Mouse (Mus musculus) myocyte (in vitro differentiated cells): ENCODE data around the gene Tmem38a.

Source experiments
- CEBPB ChIP-seq: IDR thresholded peaks from 2 replicates; pipeline ENCODE4 v1.6.1; 2011; ENCODE audit warnings: mild to moderate bottlenecking, moderate library complexity; ENCODE audit not compliant: poor library complexity, insufficient read depth, severe bottlenecking
- E2F4 ChIP-seq: IDR thresholded peaks from one replicate; pipeline ENCODE4 v1.6.1; 2011; ENCODE audit warnings: mild to moderate bottlenecking, control low read depth, moderate library complexity; ENCODE audit not compliant: insufficient read depth
- MAX ChIP-seq: IDR thresholded peaks from one replicate; pipeline ENCODE4 v1.6.1; 2011; ENCODE audit warnings: low read depth, mild to moderate bottlenecking, control low read depth
- MYOD1 ChIP-seq, 3 experiments: IDR thresholded peaks; one replicate each; pipeline ENCODE4 v1.6.1; 2011; ENCODE audit warnings: control low read depth in 2 of 3, low read depth in 2 of 3, mild to moderate bottlenecking in 2 of 3, moderate library complexity in 1 of 3; ENCODE audit not compliant: insufficient read length in 2 of 3, control insufficient read depth in 1 of 3
- MYOG ChIP-seq, 3 experiments: IDR thresholded peaks; one replicate each; pipeline ENCODE4 v1.6.1; 2011; ENCODE audit warnings: control low read depth in 2 of 3, low read depth in 2 of 3, mild to moderate bottlenecking in 2 of 3; ENCODE audit not compliant: insufficient read length in 2 of 3, control insufficient read depth in 1 of 3, insufficient read depth in 1 of 3
- POLR2A ChIP-seq: IDR thresholded peaks from one replicate; pipeline ENCODE4 v1.6.1; 2011; ENCODE audit warnings: low read depth, mild to moderate bottlenecking, control low read depth, moderate library complexity; ENCODE audit not compliant: insufficient read length
- POLR2AphosphoS2 ChIP-seq: IDR thresholded peaks from one replicate; pipeline ENCODE4 v1.6.1; 2011; ENCODE audit warnings: low read depth, control low read depth; ENCODE audit not compliant: insufficient read length
- REST ChIP-seq: IDR thresholded peaks from one replicate; pipeline ENCODE4 v1.6.1; 2011; ENCODE audit warnings: mild to moderate bottlenecking, control low read depth, moderate library complexity; ENCODE audit not compliant: insufficient read depth, insufficient read length
- SRF ChIP-seq: IDR thresholded peaks from one replicate; pipeline ENCODE4 v1.6.1; 2011; ENCODE audit warnings: low read depth; ENCODE audit not compliant: control insufficient read depth, insufficient read length
- TCF12 ChIP-seq: IDR thresholded peaks from one replicate; pipeline ENCODE4 v1.6.1; 2011; ENCODE audit warnings: mild to moderate bottlenecking, control low read depth; ENCODE audit not compliant: poor library complexity, insufficient read depth, severe bottlenecking
- TCF3 ChIP-seq: IDR thresholded peaks from one replicate; pipeline ENCODE4 v1.6.1; 2011; ENCODE audit warnings: low read depth, control low read depth; ENCODE audit not compliant: insufficient read length
- USF1 ChIP-seq: IDR thresholded peaks from one replicate; pipeline ENCODE4 v1.6.1; 2011; ENCODE audit warnings: low read depth, mild to moderate bottlenecking, control low read depth, moderate library complexity

- TF ChIP-seq POLR2AphosphoS2: no peak
- no peak for TF ChIP-seq POLR2A
- TF ChIP-seq CEBPB: no peak
- TF ChIP-seq MAX: no peak
- no peak for TF ChIP-seq TCF3
- TF ChIP-seq USF1: no peak
- TF ChIP-seq TCF12: no peak
- TF ChIP-seq E2F4: no peak
- TF ChIP-seq MYOD1 (IDR thresholded peaks at IDR 0.05; ENCODE audit: control insufficient read depth in 1 of 3, insufficient read length in 2 of 3, low read depth in 2 of 3): no peak
- no peak for TF ChIP-seq MYOG (IDR thresholded peaks at IDR 0.05; ENCODE audit: control insufficient read depth in 1 of 3, insufficient read depth in 1 of 3, insufficient read length in 2 of 3, low read depth in 2 of 3)
- TF ChIP-seq SRF: no peak
- TF ChIP-seq REST: no peak
Measured at GRCm38 (mm10) chr8:72547122-72547801, 24.6 kb upstream of the Tmem38a start.
